Mouse (Mus musculus) hindbrain, embryonic 12.5 days (tissue): Measurements from ENCODE around the gene Patj. TPM values are rescaled to one million over a fixed set of nuclear protein-coding genes. Genes with fewer than 3 reads are reported as not detected.

Experiments
- ATAC-seq: fragments of 200-750 bp; cut with Nextera tagmentation; 2 replicates; pipeline ENCODE4 v1.8.0; 2017; ENCODE audit warnings: moderate TSS enrichment; ENCODE audit not compliant: low FRiP score
- H3K27ac ChIP-seq: fragments of 300-500 bp; sonication (generic); 2 replicates; pipeline ENCODE4 v1.5.1; 2016; ENCODE audit warnings: mild to moderate bottlenecking
- H3K27me3 ChIP-seq: fragments of 300-500 bp; sonication (generic); 2 replicates; pipeline ENCODE4 v1.6.1; 2016; ENCODE audit warnings: mild to moderate bottlenecking
- H3K36me3 ChIP-seq: fragments of 300-500 bp; sonication (generic); 2 replicates; pipeline ENCODE4 v1.6.1; 2016; ENCODE audit warnings: mild to moderate bottlenecking
- H3K4me1 ChIP-seq: fragments of 300-500 bp; sonication (generic); 2 replicates; pipeline ENCODE4 v1.6.1; 2016
- H3K4me2 ChIP-seq: fragments of 300-500 bp; sonication (generic); replicated peaks from 2 replicates; pipeline ENCODE4 v1.6.1; 2016; ENCODE audit warnings: mild to moderate bottlenecking
- H3K4me3 ChIP-seq: fragments of 300-500 bp; sonication (generic); 2 replicates; pipeline ENCODE4 v1.5.1; 2016; ENCODE audit warnings: mild to moderate bottlenecking
- H3K9ac ChIP-seq: fragments of 300-500 bp; sonication (generic); 2 replicates; pipeline ENCODE4 v1.6.1; 2016; ENCODE audit warnings: mild to moderate bottlenecking, moderate library complexity
- H3K9me3 ChIP-seq: fragments of 300-500 bp; sonication (generic); replicated peaks from 2 replicates; pipeline ENCODE4 v1.6.1; 2016; ENCODE audit warnings: mild to moderate bottlenecking
- WGBS: fragments of 180-500 bp; shearing (Covaris S2); methylation state at CpG from one replicate; pipeline ENCODE4 v1.1.7; 2016; 5-methylcytosine and 5-hydroxymethylcytosine counted together
- polyA plus RNA-seq: library from polyadenylated mRNA; unstranded; fragments of >200 nt; fragmentation: Nextera tagmentation; extraction: Ambion mirVana; gene quantifications from 2 replicates; pipeline ENCODE4 v1.2.1, GENCODE M21; 2016

Gene Patj
- polyA plus RNA-seq, 1 experiment from 2014 or later = 14.9 TPM

DNA sequence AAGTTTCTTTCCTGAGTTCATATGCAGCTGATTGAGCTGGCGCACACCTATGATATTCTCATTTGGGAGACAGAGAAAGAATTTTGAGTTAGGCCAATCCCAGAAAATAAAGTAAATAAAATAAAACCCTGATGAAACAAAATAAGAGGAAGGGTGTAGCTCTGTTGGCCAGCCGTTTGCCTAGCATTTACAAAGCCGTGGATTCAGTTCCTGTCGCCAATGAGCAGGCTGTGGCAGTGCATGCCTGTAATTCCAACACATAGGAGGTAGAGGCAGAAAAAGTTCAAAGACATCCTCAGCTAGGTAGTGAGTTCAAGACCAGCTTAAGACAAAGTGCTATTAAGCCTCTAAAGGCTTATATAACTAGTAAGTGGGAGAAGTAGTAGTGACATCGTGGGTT, 55.2 kb downstream of the Patj start:
- H3K9ac ChIP-seq = no peak overlapping the region
- H3K27ac ChIP-seq = no peak overlapping the region
- no peaks in the 10 kb centered on the region for H3K36me3 ChIP-seq
- H3K27me3 ChIP-seq = no peaks in the 10 kb centered on the region
- no peak overlapping the region for H3K4me2 ChIP-seq
- H3K4me1 ChIP-seq = no peaks in the 10 kb centered on the region
- no peaks in the 10 kb centered on the region for H3K9me3 ChIP-seq
- no peak for ATAC-seq
- 87% methylated on average over 5 of the region's 5 CpGs for WGBS
- H3K4me3 ChIP-seq = no peak overlapping the region

DNA sequence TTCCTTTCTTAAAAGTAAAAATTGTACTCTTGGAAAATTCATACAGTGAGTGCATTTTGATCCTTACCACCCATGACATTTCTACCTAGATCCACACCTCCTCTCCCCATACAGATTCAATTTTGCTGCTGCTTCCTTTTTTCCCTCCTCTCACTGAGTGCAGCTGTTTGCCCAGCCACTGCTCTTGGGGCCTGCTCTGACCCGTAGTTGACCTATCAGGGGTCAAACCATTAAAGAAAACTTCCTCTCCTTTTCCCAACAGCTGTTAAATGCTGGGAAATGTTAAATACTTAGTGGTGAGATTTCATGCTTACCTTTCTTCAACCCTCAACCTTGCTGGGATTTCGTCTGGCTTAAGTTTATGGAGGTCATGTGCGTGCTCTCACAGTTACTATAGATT, 55.7 kb downstream of the Patj start:
- H3K9ac ChIP-seq = no peak overlapping the region
- no peak for ATAC-seq
- no peaks in the 10 kb centered on the region for H3K36me3 ChIP-seq
- no peaks in the 10 kb centered on the region for H3K9me3 ChIP-seq
- no peak overlapping the region for H3K4me2 ChIP-seq
- no peaks in the 10 kb centered on the region for H3K4me1 ChIP-seq
- WGBS = 59% methylated on average over 3 of the region's 3 CpGs
- H3K27me3 ChIP-seq = no peaks in the 10 kb centered on the region
- H3K4me3 ChIP-seq = no peak overlapping the region
- H3K27ac ChIP-seq = no peak overlapping the region

DNA sequence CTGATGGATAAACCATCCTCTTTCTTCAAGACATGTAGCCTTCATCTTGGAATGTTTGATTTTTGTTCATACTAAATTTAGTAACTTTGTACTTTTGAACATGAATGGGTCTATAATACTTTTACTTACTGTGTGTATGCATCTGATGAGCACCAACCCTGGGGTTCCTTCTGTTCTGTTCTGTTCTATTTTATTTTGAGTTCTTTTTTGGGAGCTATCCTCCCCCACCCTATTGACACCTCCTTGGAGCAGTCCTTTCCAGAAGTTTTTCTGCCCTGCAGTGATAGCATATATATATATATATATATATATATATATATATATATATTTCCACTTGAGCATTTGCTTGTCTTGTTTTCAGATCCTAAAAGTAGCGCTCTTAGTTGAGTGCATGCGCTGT, 57.1 kb downstream of the Patj start:
- no peaks in the 10 kb centered on the region for H3K36me3 ChIP-seq
- H3K9ac ChIP-seq = no peak overlapping the region
- no peak overlapping the region for H3K4me3 ChIP-seq
- H3K4me1 ChIP-seq = no peaks in the 10 kb centered on the region
- H3K9me3 ChIP-seq = no peaks in the 10 kb centered on the region
- H3K4me2 ChIP-seq = no peak overlapping the region
- H3K27me3 ChIP-seq = no peaks in the 10 kb centered on the region
- 91% methylated on average over 2 of the region's 2 CpGs for WGBS
- ATAC-seq = no peak
- H3K27ac ChIP-seq = no peak overlapping the region

DNA sequence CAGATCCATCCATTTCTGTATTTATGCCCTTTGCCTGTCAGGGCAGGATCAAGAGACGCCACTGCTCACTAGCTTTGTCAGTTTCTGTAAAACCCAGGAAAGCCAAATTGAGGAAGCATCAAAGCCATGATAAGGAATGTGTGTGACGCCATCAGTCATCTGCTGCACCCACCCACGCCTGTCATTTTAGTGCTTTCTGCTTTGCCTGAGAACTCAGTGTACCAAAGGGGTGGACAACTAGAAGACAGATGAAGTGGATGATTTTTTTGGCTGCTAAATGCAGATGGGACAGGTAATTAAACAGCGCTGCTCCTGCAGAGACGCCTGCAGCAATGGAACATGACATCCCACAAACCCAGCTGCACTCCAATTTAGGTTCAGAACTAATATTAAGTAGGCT, 57.6 kb downstream of the Patj start:
- H3K9me3 ChIP-seq = no peaks in the 10 kb centered on the region
- no peak for ATAC-seq
- H3K36me3 ChIP-seq = no peaks in the 10 kb centered on the region
- 74% methylated on average over 5 of the region's 5 CpGs for WGBS
- no peak overlapping the region for H3K4me3 ChIP-seq
- no peaks in the 10 kb centered on the region for H3K27me3 ChIP-seq
- no peaks in the 10 kb centered on the region for H3K4me1 ChIP-seq
- H3K4me2 ChIP-seq = no peak overlapping the region
- no peak overlapping the region for H3K27ac ChIP-seq
- no peak overlapping the region for H3K9ac ChIP-seq

DNA sequence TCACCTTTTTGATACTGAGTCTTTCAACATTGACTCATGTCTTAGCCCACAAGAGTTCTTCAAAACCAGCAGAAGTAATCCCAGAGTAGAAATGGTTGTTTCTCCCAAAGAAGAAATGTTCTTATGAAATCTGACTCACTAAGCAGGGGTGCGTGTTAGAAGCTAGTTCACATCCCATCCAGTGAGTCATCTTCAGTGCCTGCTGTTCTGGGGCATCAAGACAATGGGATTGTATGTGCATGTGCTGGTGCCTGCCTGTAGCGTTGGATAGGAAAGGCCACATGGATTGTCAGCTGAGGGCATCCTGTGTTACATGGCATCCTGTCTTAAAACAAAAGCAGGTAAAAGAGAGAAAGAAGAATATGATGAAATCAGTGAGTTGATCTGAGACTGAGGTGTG, 59.8 kb downstream of the Patj start:
- ATAC-seq = no peak
- Histone ChIP-seq H3K9me3 (no peaks in the 10 kb centered on the region), H3K4me3 (no peak overlapping the region), H3K4me2 (no peak overlapping the region), H3K27me3 (no peaks in the 10 kb centered on the region), H3K36me3 (no peaks in the 10 kb centered on the region), H3K4me1 (no peaks in the 10 kb centered on the region), H3K27ac (no peak overlapping the region), H3K9ac (no peak overlapping the region)
- WGBS = 92% methylated on average over 2 of the region's 2 CpGs

DNA sequence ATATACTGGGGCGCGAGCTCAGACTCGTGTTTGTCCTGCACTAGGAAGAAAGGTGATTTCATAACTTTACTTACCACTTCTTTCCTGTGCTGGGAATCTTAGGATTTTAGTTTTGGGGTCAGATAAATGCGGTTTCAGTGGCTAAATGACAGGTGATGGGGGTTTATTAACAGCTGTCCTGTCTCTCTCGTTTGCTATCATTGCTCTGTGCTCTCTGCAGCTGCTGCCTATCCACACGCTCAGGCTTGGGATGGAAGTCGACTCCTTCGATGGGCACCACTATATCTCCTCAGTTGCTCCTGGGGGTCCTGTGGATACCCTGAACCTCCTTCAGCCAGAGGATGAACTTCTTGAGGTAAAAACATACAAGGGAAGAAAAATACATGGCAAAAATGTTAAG, 60.3 kb downstream of the Patj start:
- Histone ChIP-seq H3K27ac (no peak overlapping the region), H3K4me2 (no peak overlapping the region), H3K36me3 (no peaks in the 10 kb centered on the region), H3K9me3 (no peaks in the 10 kb centered on the region), H3K4me3 (no peak overlapping the region), H3K27me3 (no peaks in the 10 kb centered on the region), H3K9ac (no peak overlapping the region), H3K4me1 (no peaks in the 10 kb centered on the region)
- 88% methylated on average over 8 of the region's 8 CpGs for WGBS
- ATAC-seq = no peak

DNA sequence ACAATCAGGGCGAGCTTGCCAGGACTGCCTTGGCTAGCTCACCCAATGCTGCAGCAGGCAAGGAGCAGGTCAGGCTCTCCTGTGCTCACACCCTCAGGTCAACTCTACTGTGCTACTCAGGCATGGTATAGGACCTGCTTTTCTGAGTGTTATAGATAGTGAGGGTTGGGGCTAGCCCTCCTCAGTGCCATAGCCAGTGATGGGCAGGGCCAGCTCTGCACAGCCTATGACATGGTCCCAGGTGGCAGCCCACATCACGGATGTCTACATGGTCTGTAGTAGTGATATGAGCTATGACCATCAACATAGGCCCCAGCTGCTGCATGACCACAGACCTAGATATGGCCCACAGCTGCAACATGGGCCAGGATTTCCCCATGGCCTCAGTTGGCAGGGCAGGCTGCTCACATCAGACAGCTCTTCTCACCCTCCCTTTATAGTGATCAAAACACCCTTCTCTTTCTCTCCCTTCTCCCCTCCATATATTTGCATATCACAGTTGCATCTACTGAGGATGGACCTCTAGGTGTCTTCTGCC, 66.3 kb downstream of the Patj start:
- Histone ChIP-seq H3K27ac (no peak overlapping the region), H3K9ac (no peak overlapping the region), H3K4me2 (no peak overlapping the region), H3K9me3 (no peaks in the 10 kb centered on the region), H3K4me1 (no peaks in the 10 kb centered on the region), H3K4me3 (no peak overlapping the region), H3K36me3 (peaks cover 3% of the 10 kb centered on the region; the same call in 1 of the 2 replicates), H3K27me3 (no peaks in the 10 kb centered on the region)
- 93% methylated on average over 2 of the region's 2 CpGs for WGBS
- ATAC-seq = 0 out of 2 replicates have a peak, but pooled peaks have one; percentile 43

DNA sequence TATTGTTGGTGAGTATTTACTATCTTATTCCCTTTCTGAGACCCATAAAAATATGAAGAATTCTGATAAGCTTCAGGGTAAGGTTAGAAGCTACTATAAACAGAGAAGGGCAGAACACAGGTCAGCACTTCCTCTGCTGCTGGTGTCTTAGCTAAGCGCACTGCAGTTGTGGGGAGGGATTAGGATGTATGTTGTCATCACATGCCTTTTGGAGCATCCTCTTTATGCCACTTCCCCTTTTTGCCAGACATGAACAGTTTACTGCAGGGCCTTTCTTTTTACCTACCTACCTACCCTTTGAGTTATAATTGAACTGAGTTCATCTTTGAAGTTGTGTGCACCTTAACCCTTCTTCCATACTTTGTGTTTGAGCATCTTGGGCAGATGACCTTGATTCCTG, 69.9 kb downstream of the Patj start:
- no peak for ATAC-seq
- Histone ChIP-seq H3K4me2 (no peak overlapping the region), H3K27ac (no peak overlapping the region)

DNA sequence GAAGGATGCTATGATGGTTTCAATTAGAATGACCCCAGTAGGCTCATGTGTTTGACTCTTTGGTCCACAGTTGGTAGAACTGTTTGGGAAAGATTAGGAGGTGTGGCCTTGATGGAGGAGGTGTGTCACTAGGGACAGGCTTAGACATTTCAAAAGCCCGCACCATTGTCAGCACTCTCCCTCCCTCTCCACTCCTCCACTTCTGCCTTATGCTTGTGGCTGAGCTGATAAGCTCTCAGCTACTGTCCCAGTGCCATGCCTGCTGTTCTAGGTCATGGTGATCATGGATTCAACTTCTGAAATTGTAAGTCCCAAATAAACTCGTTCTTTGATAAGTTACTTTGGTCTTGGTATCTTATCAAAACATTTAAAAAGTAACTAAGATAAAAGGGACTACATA, 70.3 kb downstream of the Patj start:
- H3K4me3 ChIP-seq = no peak overlapping the region
- 92% methylated on average over 2 of the region's 2 CpGs for WGBS
- H3K9me3 ChIP-seq = no peaks in the 10 kb centered on the region
- no peaks in the 10 kb centered on the region for H3K4me1 ChIP-seq
- H3K27me3 ChIP-seq = no peaks in the 10 kb centered on the region
- no peak overlapping the region for H3K27ac ChIP-seq
- ATAC-seq = no peak
- no peak overlapping the region for H3K4me2 ChIP-seq
- H3K9ac ChIP-seq = no peak overlapping the region
- H3K36me3 ChIP-seq = peaks cover 3% of the 10 kb centered on the region; the same call in 1 of the 2 replicates

More for the DNA sequence above, 69.9 kb downstream of the Patj start:
- WGBS = 93% methylated on average over 1 of the region's 1 CpGs
- no peak overlapping the region for H3K4me3 ChIP-seq
- no peaks in the 10 kb centered on the region for H3K9me3 ChIP-seq
- no peaks in the 10 kb centered on the region for H3K27me3 ChIP-seq
- H3K36me3 ChIP-seq = peaks cover 3% of the 10 kb centered on the region; the same call in 1 of the 2 replicates
- H3K9ac ChIP-seq = no peak overlapping the region
- no peaks in the 10 kb centered on the region for H3K4me1 ChIP-seq

DNA sequence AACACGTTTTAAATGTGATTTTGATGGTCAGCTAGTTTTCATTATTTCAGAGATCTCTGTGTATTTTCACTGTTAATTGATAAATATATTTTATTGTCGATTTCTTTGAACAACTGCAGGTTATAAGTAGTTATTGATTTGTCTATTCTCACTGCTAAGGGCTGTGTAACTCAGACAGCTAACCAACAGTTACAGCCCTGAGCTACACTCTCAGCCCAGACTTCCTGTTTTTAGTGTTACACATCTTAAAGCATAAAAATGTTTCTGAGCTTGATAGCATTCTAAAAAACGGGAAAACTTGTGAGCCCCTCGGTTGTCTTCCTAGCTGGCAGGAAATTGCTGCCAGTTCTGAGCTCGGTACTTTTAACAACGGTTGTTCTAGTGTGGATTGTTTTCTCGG, 75.8 kb downstream of the Patj start:
- Histone ChIP-seq H3K36me3 (peaks cover under 1% of the 10 kb centered on the region; the same call in 1 of the 2 replicates), H3K27me3 (no peaks in the 10 kb centered on the region)

DNA sequence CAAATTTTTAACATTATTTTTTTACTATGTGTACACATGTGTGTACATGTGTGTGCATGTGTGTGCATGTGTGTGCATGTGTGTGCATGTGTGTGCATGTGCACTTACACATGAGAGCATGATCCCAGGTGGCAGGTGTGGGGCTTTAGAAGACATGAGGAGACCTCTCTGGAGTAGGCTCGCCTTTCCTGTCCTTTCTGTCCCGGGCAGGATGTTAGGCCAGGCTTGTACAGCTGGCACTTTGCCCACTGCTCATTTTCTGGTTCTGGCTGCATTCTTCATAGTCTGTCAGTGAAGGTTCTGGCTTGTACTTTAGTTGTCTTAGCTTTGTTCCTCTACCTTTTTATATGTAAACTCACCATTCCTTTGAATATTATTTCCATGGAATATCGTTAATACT, 77.9 kb downstream of the Patj start:
- Histone ChIP-seq H3K4me3 (no peak overlapping the region), H3K36me3 (no peaks in the 10 kb centered on the region), H3K4me2 (no peak overlapping the region), H3K9ac (no peak overlapping the region), H3K4me1 (no peaks in the 10 kb centered on the region), H3K27me3 (no peaks in the 10 kb centered on the region), H3K27ac (no peak overlapping the region), H3K9me3 (no peaks in the 10 kb centered on the region)
- ATAC-seq = no peak
- WGBS = 69% methylated on average over 3 of the region's 3 CpGs

More for the DNA sequence above, 75.8 kb downstream of the Patj start:
- Histone ChIP-seq H3K9me3 (no peaks in the 10 kb centered on the region), H3K9ac (no peak overlapping the region), H3K27ac (no peak overlapping the region), H3K4me3 (no peak overlapping the region), H3K4me1 (no peaks in the 10 kb centered on the region), H3K4me2 (no peak overlapping the region)
- ATAC-seq = no peak
- WGBS = 88% methylated on average over 7 of the region's 7 CpGs

DNA sequence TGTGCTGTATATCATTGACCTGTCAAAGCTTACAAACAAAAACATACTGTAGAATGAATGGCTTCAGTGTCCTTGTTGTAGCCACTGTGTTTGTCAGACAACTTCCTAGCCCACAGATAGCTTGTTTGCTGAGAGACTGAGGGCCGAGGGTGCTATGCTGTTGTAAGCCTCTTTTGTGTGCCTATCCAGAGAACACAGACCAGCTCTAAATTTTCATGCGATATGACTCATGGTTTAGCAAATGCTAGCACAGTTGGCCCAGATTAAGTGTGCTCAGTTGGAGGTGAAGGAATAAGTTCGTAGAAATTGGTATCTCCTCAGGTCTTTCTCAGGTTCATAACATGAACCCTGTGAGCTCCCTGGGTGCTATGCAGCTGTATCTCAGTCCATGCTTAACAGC, 82.4 kb downstream of the Patj start:
- no peaks in the 10 kb centered on the region for H3K9me3 ChIP-seq
- no peak overlapping the region for H3K9ac ChIP-seq
- no peaks in the 10 kb centered on the region for H3K27me3 ChIP-seq
- H3K27ac ChIP-seq = no peak overlapping the region
- H3K36me3 ChIP-seq = no peaks in the 10 kb centered on the region
- H3K4me1 ChIP-seq = no peaks in the 10 kb centered on the region
- no peak for ATAC-seq
- H3K4me2 ChIP-seq = no peak overlapping the region
- H3K4me3 ChIP-seq = no peak overlapping the region
- WGBS = 79% methylated on average over 3 of the region's 3 CpGs

DNA sequence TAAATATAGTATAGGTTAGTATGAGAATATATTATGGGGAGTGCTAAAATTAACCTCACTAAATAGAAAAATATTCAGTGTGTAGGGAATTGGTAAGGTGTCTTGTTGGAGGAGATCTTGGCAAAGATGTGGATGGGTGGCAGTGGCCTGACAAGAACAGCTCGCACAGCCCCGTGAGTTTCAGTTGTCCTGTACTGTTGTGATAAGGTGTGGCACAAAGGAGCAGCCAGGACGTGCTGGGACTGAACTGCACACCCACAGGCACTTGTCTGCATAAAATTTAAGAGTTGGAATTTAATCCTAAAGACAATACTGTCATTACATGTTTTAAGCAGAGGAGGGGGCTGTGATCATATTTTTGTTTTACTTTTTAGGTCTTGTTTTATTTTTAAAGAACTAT, 90.9 kb downstream of the Patj start:
- Histone ChIP-seq H3K27ac (no peak overlapping the region), H3K9me3 (no peaks in the 10 kb centered on the region), H3K4me2 (no peak overlapping the region), H3K36me3 (no peaks in the 10 kb centered on the region), H3K4me3 (no peak overlapping the region), H3K4me1 (no peaks in the 10 kb centered on the region), H3K27me3 (no peaks in the 10 kb centered on the region), H3K9ac (no peak overlapping the region)
- WGBS = 77% methylated on average over 3 of the region's 3 CpGs
- ATAC-seq = no peak
